ENCODE assay signal across 16 mouse cellular contexts in genomic region chr13:38855742-38856141, GRCm38 (mm10).
A peak's percentile ranks its signal among the peaks of the same experiment; 100 is the strongest.
DNase-seq lines count a peak whose midpoint lies in the region; ATAC-seq and TF ChIP-seq lines count a peak whose summit lies in the region.
"Had no signal": no experiment of that assay in that cellular context is flagged by ENCODE, and none has a peak within 500 bp of the region (broad histone marks: within the 10 kb centered on the region; RNA-seq: fewer than 3 reads in every experiment).

No protein-coding gene starts in this region.

- no peaks in the 10 kb centered on the region for H3K36me3 ChIP-seq in kidney, postnatal 0 days (ENCODE audit: insufficient read depth, low read length)
- H3K36me3 ChIP-seq in kidney, adult 2 months (ENCODE audit: control insufficient read depth, insufficient read depth, low read length), result no peaks in the 10 kb centered on the region
- H3K36me3 ChIP-seq: hindbrain, embryonic 13.5 days; liver, embryonic 15.5 days; neural tube, embryonic 15.5 days; stomach, embryonic 15.5 days had no signal

- H3K27ac ChIP-seq in kidney, postnatal 0 days, result no peak overlapping the region
- no peak overlapping the region for H3K27ac ChIP-seq in kidney, adult 2 months (ENCODE audit: insufficient read depth, low read depth, low read length)
- H3K27ac ChIP-seq: hindbrain, embryonic 13.5 days; liver, embryonic 15.5 days; neural tube, embryonic 15.5 days; stomach, embryonic 15.5 days had no signal

- peak; percentile 42; the same call in 1 of the 2 replicates for TF ChIP-seq CTCF in kidney, postnatal 0 days (IDR thresholded peaks at IDR 0.05; ENCODE audit: low read depth)
- TF ChIP-seq CTCF in kidney, adult 2 months (conservative IDR thresholded peaks at IDR 0.05; ENCODE audit: insufficient read depth, insufficient read length, low read depth, low read length), result no peak

- H3K4me2 ChIP-seq in kidney, postnatal 0 days (ENCODE audit: low read length), result no peak overlapping the region
- H3K4me2 ChIP-seq: hindbrain, embryonic 13.5 days; liver, embryonic 15.5 days; neural tube, embryonic 15.5 days; stomach, embryonic 15.5 days had no signal

- no peaks in the 10 kb centered on the region for H3K4me1 ChIP-seq in kidney, postnatal 0 days (replicated peaks; ENCODE audit: insufficient read depth, low read length)
- no peaks in the 10 kb centered on the region for H3K4me1 ChIP-seq in kidney, adult 2 months (ENCODE audit: control insufficient read depth, insufficient read depth, low read length)
- H3K4me1 ChIP-seq: hindbrain, embryonic 13.5 days; liver, embryonic 15.5 days; neural tube, embryonic 15.5 days; stomach, embryonic 15.5 days had no signal

- TF ChIP-seq POLR2A in kidney, adult 2 months (IDR thresholded peaks at IDR 0.05; ENCODE audit: low read depth, low read length), result no peak

- no peak for ATAC-seq in kidney, postnatal 0 days (replicated peaks; ENCODE audit: low FRiP score, low read depth)

- H3K9me3 ChIP-seq in kidney, postnatal 0 days (replicated peaks; ENCODE audit: low read length), result no peaks in the 10 kb centered on the region
- H3K9me3 ChIP-seq: liver, embryonic 15.5 days; neural tube, embryonic 15.5 days; stomach, embryonic 15.5 days had no signal

- 49% methylated on average over 3 of the region's 3 CpGs for WGBS in kidney, postnatal 0 days
- 40% methylated on average over 3 of the region's 3 CpGs for WGBS in kidney, adult 2 months

- no peaks in the 10 kb centered on the region for H3K27me3 ChIP-seq in kidney, postnatal 0 days (ENCODE audit: insufficient read depth, low read length)
- H3K27me3 ChIP-seq in kidney, adult 2 months (replicated peaks; ENCODE audit: control insufficient read depth, insufficient read depth, low read length), result no peaks in the 10 kb centered on the region
- H3K27me3 ChIP-seq: hindbrain, embryonic 13.5 days; liver, embryonic 15.5 days; neural tube, embryonic 15.5 days; stomach, embryonic 15.5 days had no signal

- H3K9ac ChIP-seq in kidney, postnatal 0 days (ENCODE audit: low read depth, low read length), result no peak overlapping the region
- H3K9ac ChIP-seq: hindbrain, embryonic 13.5 days; liver, embryonic 15.5 days; neural tube, embryonic 15.5 days; stomach, embryonic 15.5 days had no signal

- H3K4me3 ChIP-seq in kidney, postnatal 0 days (replicated peaks; ENCODE audit: low read depth, low read length), result no peak overlapping the region
- no peak overlapping the region for H3K4me3 ChIP-seq in kidney, adult 2 months (ENCODE audit: insufficient read depth, low read depth, low read length)
- H3K4me3 ChIP-seq: hindbrain, embryonic 13.5 days; liver, embryonic 15.5 days; neural tube, embryonic 15.5 days; stomach, embryonic 15.5 days had no signal

- DNase-seq in embryo, embryonic 11 days, result peak; percentile 20
- DNase-seq in embryo, embryonic 10 days (ENCODE audit: low spot score), result no peak
- peak; percentile 41 for DNase-seq in kidney, postnatal 0 days (ENCODE audit: low spot score)
- DNase-seq in kidney, adult 2 months, result no peak
- peak; percentile 53 for DNase-seq in 416B (ENCODE audit: low read depth)
- peak; percentile 49 for DNase-seq in brain, adult 2 months (ENCODE audit: low read depth, low spot score)
- DNase-seq in kidney, postnatal 4 days, result no peak
- no peak for DNase-seq in layer of hippocampus, postnatal 10 days (ENCODE audit: low spot score in 2 of 2)
- DNase-seq: adrenal gland, adult 8-10 months; cerebellum, postnatal 10 days; left cerebral cortex, postnatal 4 days; thymus, postnatal 4 days had no signal

Comparison
In these comparisons a context has a peak if more than half of its experiments do, and no peak if none do; other contexts are left out.
1. DNase-seq: peak in embryo, embryonic 11 days (single experiment), kidney, postnatal 0 days (single experiment), 416B (single experiment) and brain, adult 2 months (single experiment); none in embryo, embryonic 10 days (single experiment), kidney, adult 2 months (single experiment), kidney, postnatal 4 days (0 of 2) and layer of hippocampus, postnatal 10 days (0 of 2).